Mouse (Mus musculus) spleen, adult 2 months (tissue): ENCODE data around the gene Rps27l. TPM values are rescaled to one million over a fixed set of nuclear protein-coding genes. Genes with fewer than 3 reads are reported as not detected.
"Not testable (repeated sequence)": the region's sequence is repeated elsewhere in the genome, so short reads cannot be mapped to it uniquely, and the experiment has no call there.

Source experiments
- DNase-seq, 2 experiments: peaks; one replicate each; pipeline versions ENCODE4 v3.0.0 to v3.0.0-alpha.2; 2012 to 2021; ENCODE audit warnings: low spot score in 2 of 2, low read depth in 1 of 2
- H3K27ac ChIP-seq: fragments of 200-500 bp; 2 replicates; pipeline ENCODE4 v1.5.1; 2012; ENCODE audit warnings: low read length, inconsistent platforms; ENCODE audit not compliant: insufficient read depth
- H3K27me3 ChIP-seq: fragments of 200-500 bp; 2 replicates; pipeline ENCODE4 v1.6.1; 2012; ENCODE audit warnings: mild to moderate bottlenecking, moderate library complexity, low read length, inconsistent platforms; ENCODE audit not compliant: control insufficient read depth, insufficient read depth
- H3K36me3 ChIP-seq: fragments of 200-500 bp; 2 replicates; pipeline ENCODE4 v1.6.1; 2012; ENCODE audit warnings: mild to moderate bottlenecking, low read length, inconsistent platforms; ENCODE audit not compliant: control insufficient read depth, insufficient read depth
- H3K4me1 ChIP-seq: fragments of 200-500 bp; 2 replicates; pipeline ENCODE4 v1.6.1; 2011; ENCODE audit warnings: inconsistent platforms; ENCODE audit not compliant: control insufficient read depth, insufficient read depth, insufficient read length
- H3K4me3 ChIP-seq: fragments of 200-500 bp; 2 replicates; pipeline ENCODE4 v1.5.1; 2011; ENCODE audit warnings: mild to moderate bottlenecking, inconsistent platforms; ENCODE audit not compliant: insufficient read depth, insufficient read length; ENCODE audit errors: extremely low read depth
- CTCF ChIP-seq: fragments of 200-500 bp; IDR thresholded peaks from 2 replicates; pipeline ENCODE4 v1.5.1; 2011; ENCODE audit warnings: mild to moderate bottlenecking, inconsistent platforms; ENCODE audit not compliant: insufficient read depth, insufficient read length, insufficient replicate concordance; ENCODE audit errors: extremely low read depth
- POLR2A ChIP-seq: fragments of 200-500 bp; IDR thresholded peaks from 2 replicates; pipeline ENCODE4 v1.6.1; 2011; ENCODE audit warnings: low read depth, low read length, inconsistent platforms
- WGBS: fragments of 180-500 bp; shearing (Covaris S2); methylation state at CpG from one replicate; pipeline ENCODE4 v1.1.7; 2018; 5-methylcytosine and 5-hydroxymethylcytosine counted together
- polyA plus RNA-seq: library from polyadenylated mRNA; depleted of rRNA; stranded (reverse); fragments of >200 nt; gene quantifications from 2 replicates; pipeline ENCODE4 v1.2.3, GENCODE M21; 2012

Rps27l gene
- polyA plus RNA-seq, 1 experiment = 11.4 TPM

DNA sequence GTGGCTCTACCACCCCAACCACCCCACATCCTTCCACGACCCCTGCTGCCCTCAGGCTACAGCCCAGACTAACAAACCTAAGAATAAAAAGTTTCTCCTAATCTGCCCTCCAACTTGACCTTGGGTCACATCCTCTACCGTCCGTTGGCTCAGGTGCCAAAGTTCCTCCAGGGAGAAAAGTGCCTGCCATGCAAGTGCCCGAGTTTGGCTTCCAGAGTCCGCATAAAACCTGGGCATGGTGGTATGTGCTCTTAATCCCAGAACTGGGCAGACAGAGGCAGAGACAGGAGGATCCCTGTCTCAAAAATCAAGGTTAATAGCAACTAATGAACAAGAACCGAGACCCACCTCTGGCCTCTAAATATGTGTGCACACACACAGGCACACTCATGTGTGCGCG is 38.8 kb upstream of the Rps27l start:
- Histone ChIP-seq H3K4me3 (no peak overlapping the region), H3K36me3 (no peaks in the 10 kb centered on the region; the same call in 1 of the 2 replicates), H3K27ac (no peak overlapping the region), H3K4me1 (peaks cover 2% of the 10 kb centered on the region; the same call in 1 of the 2 replicates), H3K27me3 (no peaks in the 10 kb centered on the region)
- DNase-seq = no peak
- TF ChIP-seq CTCF = no peak
- WGBS = 78% methylated on average over 8 of the region's 8 CpGs

DNA sequence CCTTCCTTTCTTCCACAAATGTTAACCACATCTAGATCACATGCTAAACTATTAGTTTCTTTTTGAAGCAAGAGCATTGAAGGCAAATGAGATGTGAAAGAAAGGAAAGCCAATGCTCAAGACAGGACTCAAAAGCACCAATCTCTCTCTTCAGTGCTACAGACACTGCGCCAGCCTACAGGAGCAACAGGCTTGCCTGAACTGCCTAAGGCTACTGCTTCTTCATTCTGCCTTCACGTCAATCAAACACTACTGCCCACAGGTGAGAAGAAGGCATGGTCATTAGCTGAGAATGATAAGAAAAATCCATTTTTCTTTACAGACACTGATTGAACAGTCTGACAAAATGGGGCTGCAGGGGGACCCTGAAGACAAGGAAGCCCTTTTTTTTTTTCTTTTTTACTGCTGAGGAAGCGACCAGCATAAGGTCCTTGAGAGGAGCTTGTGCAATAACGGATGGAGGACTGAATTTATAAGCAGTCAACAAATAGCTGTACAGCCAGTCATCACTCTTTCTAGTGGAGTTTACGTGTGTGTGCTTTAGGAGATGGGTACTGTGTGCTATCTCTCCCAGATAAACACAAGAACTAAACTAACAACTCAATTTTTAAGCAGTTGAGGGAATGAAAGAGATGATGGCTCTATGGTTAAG is 38.0 kb upstream of the Rps27l start:
- Histone ChIP-seq H3K27ac (no peak overlapping the region), H3K27me3 (no peaks in the 10 kb centered on the region), H3K4me1 (peaks cover 2% of the 10 kb centered on the region; the same call in 1 of the 2 replicates), H3K4me3 (no peak overlapping the region), H3K36me3 (no peaks in the 10 kb centered on the region; the same call in 1 of the 2 replicates)
- WGBS = 78% methylated on average over 5 of the region's 5 CpGs
- no peak for DNase-seq
- TF ChIP-seq CTCF (no peak), POLR2A (no peak)

DNA sequence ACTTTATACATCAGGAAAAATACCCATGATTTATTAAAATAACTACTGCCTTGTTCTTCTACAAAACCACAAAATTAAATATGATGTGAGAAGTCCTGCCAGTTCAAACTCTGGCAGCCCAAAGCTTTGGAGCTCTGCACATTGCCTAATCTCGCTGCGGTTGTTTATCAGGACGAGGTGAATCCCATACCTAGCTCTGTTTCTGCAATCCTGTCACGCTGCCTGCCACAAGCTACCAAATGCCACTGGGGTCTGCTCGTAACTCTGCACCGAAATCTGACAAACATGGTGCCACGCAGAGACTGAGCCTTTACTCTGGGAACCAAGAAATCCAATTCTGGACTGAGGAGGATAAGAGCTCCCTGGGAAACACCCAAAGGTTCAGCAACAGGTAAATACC is 36.0 kb upstream of the Rps27l start:
- no peak for DNase-seq
- no peak overlapping the region for H3K27ac ChIP-seq
- 71% methylated on average over 7 of the region's 7 CpGs for WGBS
- no peaks in the 10 kb centered on the region for H3K36me3 ChIP-seq
- peaks cover 6% of the 10 kb centered on the region; the same call in 1 of the 2 replicates for H3K4me1 ChIP-seq
- TF ChIP-seq POLR2A (no peak), CTCF (no peak)
- H3K27me3 ChIP-seq = no peaks in the 10 kb centered on the region
- H3K4me3 ChIP-seq = no peak overlapping the region

DNA sequence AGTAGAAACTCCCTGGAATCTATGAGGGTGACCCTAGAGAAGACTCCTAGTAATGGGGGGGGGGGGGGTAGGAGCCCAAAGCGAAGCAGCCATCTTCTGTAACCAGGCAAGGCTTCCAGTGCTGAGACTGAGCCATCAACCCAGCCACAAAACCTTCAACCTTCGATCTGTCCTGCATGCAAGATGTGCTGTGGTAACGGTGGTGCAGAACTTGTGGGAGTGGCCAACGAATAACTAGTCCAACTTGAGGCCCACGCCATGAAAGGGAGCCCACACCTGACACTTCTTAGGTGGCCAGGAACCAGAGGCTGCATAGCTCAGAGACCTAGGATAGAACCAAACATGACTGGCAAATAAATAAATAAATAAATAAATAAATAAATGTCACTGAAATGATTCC is 35.2 kb upstream of the Rps27l start:
- Histone ChIP-seq H3K27ac (no peak overlapping the region), H3K27me3 (no peaks in the 10 kb centered on the region), H3K4me1 (peaks cover 12% of the 10 kb centered on the region; the same call in 1 of the 2 replicates), H3K36me3 (no peaks in the 10 kb centered on the region), H3K4me3 (no peak overlapping the region)
- no peak for TF ChIP-seq CTCF
- 54% methylated on average over 5 of the region's 5 CpGs for WGBS
- DNase-seq = no peak

DNA sequence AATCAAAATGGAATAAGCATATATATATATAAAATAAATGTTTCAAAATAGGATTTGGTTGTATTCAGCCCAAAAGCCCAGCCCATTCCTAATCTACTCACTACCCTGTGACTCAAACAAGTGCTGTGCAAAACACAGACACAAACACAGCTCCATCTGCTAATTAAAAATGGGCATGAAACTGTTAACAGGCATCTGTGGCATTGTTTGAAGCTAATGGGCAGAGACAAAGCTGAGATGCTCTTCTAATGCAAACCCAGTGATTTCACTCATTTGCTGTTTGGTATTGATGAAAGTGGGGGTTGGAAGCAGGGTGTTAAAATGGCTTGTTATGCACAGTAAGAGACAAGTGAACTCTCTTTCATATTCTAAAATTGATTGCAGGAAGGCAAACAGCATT is 33.6 kb upstream of the Rps27l start:
- no peak for TF ChIP-seq POLR2A
- TF ChIP-seq CTCF = no peak
- Histone ChIP-seq H3K4me3 (no peak overlapping the region), H3K27ac (no peak overlapping the region), H3K36me3 (no peaks in the 10 kb centered on the region), H3K4me1 (peaks cover 20% of the 10 kb centered on the region; the same call in 1 of the 2 replicates), H3K27me3 (no peaks in the 10 kb centered on the region)
- DNase-seq = no peak

DNA sequence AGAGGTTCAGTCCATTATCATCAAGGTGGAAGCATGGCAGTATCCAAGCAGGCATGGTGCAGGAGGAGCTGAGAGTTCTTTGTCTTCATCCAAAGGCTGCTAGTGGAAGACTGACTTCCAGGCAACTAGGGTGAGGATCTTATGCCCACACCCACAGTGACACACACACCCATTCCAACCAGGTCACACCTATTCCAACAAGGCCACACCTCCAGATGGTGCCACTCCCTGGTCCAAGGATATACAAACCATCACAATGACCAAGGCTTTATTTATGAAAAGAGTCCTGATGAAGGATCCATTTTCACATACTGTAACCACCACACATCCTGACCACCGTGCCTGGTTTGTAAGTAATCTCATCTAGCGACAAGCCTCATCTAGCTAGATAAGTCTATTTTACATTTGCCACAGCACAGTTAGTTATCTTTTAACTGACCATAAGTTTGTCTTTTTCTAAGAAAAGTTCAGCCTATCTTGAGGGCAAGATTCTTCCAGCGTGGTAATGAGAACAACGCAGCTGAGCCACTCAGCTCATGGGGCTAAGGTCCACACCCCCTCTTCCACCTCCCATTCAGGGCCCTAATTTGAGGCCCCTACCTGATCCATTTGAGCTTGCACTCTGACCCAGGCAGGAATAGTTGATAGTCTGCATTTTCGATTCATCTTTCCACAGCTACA is 32.5 kb upstream of the Rps27l start:
- not testable (repeated sequence) for H3K27me3 ChIP-seq, DNase-seq, H3K4me3 ChIP-seq, H3K36me3 ChIP-seq
- Histone ChIP-seq H3K27ac (0 out of 2 replicates have a peak overlapping the region, but pooled peaks have one; percentile 0), H3K4me1 (peaks cover 22% of the 10 kb centered on the region; the same call in 1 of the 2 replicates)
- 81% methylated on average over 5 of the region's 5 CpGs for WGBS

DNA sequence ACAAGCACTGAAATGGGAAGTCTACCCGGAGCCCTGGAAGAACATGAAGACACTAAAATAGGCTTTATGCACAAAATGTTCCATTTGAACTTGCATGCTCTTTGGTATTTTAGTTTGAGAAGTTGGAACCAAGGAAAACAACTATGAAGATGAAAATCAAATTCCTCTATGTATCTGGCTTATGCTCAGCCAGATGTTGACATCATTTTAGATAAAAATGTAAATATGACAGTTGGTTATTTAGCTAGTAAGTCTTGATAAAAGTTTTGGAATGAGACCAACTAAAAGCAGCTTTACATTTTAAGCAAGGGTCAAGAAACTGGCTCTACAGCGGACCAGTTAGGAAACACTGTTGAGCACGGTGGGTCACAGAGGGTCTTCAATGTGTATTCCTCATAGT is 31.3 kb upstream of the Rps27l start:
- Histone ChIP-seq H3K27me3 (no peaks in the 10 kb centered on the region), H3K27ac (no peak overlapping the region), H3K36me3 (no peaks in the 10 kb centered on the region), H3K4me3 (no peak overlapping the region), H3K4me1 (peaks cover 22% of the 10 kb centered on the region; the same call in 1 of the 2 replicates)
- 74% methylated on average over 3 of the region's 3 CpGs for WGBS
- no peak for TF ChIP-seq CTCF
- no peak for TF ChIP-seq POLR2A
- no peak for DNase-seq
